Mouse (Mus musculus) lung, adult 2 months (tissue): Measurements from ENCODE around the gene Prkch. TPM values are rescaled to one million over a fixed set of nuclear protein-coding genes. Genes with fewer than 3 reads are reported as not detected.

Experiments used
- DNase-seq: peaks from one replicate; pipeline ENCODE4 v3.0.0; 2022
- H3K4me1 ChIP-seq: fragments of 200-500 bp; 2 replicates; pipeline ENCODE4 v1.6.1; 2011; ENCODE audit warnings: low read length; ENCODE audit not compliant: control insufficient read depth, insufficient read depth
- H3K4me3 ChIP-seq: fragments of 200-500 bp; replicated peaks from 2 replicates; pipeline ENCODE3; 2011; ENCODE audit warnings: low read depth, mild to moderate bottlenecking, control low read depth, low read length; ENCODE audit errors: extremely low read depth
- CTCF ChIP-seq: fragments of 200-500 bp; IDR thresholded peaks from 2 replicates; pipeline ENCODE4 v1.5.1; 2011; ENCODE audit warnings: mild to moderate bottlenecking, low read length, control low read depth; ENCODE audit not compliant: insufficient read depth
- POLR2A ChIP-seq: fragments of 200-500 bp; IDR thresholded peaks from 2 replicates; pipeline ENCODE4 v1.6.1; 2011; ENCODE audit warnings: low read depth, mild to moderate bottlenecking, control low read depth, low read length, borderline replicate concordance; ENCODE audit errors: extremely low read depth
- WGBS: fragments of 180-500 bp; shearing (Covaris S2); methylation state at CpG from one replicate; pipeline ENCODE4 v1.1.7; 2018; 5-methylcytosine and 5-hydroxymethylcytosine counted together
- polyA plus RNA-seq: library from polyadenylated mRNA; depleted of rRNA; stranded (reverse); fragments of >200 nt; gene quantifications from 2 replicates; pipeline ENCODE4 v1.2.3, GENCODE M21; 2012

Gene Prkch
- polyA plus RNA-seq, 1 experiment: 41.8 TPM

DNA sequence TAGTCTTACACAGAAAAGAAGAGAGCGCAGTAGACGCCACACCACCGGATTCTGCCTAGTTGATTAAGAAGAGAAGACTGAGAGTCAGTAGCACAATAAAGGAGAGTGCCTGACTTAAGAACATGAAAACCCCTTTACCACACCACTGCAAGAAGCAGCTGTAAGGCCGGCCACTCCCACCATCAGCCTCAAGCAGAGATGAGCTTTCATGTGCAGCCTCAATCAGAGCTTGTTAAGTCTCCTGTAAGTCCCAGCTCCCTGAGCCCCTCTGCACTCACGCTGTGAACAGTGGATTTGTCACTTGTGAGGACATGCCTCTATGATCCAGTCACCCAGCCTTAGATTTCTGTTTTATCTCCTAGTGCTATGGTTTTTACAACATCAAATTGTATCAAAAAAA lies 221.4 kb downstream of the Prkch start:
- TF ChIP-seq CTCF (no peak), POLR2A (no peak)

DNA sequence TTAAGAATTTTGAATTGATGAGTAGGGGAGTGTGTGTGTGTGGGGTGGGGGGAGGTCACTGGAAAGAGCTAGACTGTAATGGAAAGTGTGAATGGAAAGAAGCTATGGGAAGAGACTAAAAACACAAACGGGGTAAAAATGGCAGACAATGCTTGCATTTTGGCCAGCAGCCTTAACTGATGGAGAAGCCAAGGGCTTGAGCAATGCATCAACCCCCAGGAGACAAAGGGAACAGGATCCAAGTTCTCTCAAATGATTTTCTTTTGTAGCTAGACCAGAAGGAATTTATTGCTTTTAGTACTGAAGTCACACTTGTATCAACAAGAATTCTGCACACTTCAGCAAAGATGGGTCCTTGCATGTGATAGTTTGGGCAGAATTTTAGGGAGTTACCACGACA lies 222.6 kb downstream of the Prkch start:
- Histone ChIP-seq H3K4me3 (no peak overlapping the region), H3K4me1 (peaks cover 4% of the 10 kb centered on the region; the same call in 1 of the 2 replicates)
- no peak for TF ChIP-seq CTCF
- WGBS: 79% methylated on average over 2 of the region's 2 CpGs
- DNase-seq: no peak

More for the DNA sequence above, 221.4 kb downstream of the Prkch start:
- DNase-seq: no peak
- Histone ChIP-seq H3K4me1 (peaks cover 6% of the 10 kb centered on the region; the same call in 1 of the 2 replicates), H3K4me3 (no peak overlapping the region)
- WGBS: 87% methylated on average over 5 of the region's 5 CpGs

DNA sequence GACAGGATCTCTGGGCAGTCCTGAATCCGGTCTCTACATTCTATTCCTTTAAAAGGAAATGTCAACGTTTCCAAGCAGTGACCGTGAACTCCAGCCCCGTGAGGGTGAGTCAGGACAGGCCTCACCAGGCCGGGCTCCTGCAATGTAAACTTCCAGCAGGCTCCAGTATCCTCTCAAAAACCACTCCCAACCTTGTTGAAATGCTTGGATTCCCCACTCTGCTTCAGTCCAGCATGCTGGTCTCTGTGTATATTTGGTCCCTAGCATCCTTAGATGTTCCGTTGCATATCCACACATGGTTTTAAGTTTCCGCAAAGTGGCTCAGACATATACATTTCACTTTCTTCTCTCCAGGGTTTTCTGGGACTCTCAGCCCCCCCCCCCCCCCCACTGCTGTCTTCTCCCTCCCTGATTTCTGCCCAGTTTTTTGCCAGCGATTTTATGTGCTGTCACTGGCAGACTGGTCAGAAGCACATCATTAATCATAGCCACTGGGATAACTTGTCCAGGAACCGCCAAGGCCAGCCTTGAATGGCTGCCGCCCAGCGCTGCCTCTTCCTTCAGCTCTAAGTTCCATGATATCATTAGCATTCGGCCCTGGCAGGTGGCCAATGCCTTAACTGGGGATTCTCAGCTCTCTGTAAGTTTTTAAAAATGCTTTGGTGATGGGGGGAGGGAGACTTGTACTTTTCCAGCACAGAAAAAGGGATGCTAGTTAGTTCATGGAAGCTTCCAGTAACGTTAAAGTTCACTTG lies 225.6 kb downstream of the Prkch start:
- 26% methylated on average over 13 of the region's 13 CpGs for WGBS
- DNase-seq: no peak

DNA sequence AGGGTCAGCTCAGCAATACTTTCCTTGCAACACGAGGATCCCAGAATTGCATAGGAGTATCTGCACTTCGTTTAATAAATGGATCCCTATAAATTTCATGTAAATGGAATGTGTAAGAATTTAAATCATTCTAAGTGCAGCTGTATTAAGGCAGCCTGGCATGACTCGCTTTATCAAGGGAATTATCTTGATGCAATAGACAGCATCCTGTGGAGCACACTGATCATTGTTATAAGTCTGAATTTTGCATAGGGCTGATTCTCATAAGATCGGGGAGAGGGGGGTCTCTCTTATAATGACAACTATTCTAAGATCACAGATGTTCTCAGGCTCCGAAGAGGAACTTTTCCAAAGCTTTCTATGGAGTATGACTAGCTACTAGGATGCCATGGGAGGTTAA lies 226.3 kb downstream of the Prkch start:
- Histone ChIP-seq H3K4me1 (peaks cover 4% of the 10 kb centered on the region; the same call in 1 of the 2 replicates), H3K4me3 (no peak overlapping the region)
- DNase-seq: no peak
- WGBS: 61% methylated on average over 5 of the region's 5 CpGs
- TF ChIP-seq CTCF: no peak
- no peak for TF ChIP-seq POLR2A

More for the DNA sequence above, 225.6 kb downstream of the Prkch start:
- Histone ChIP-seq H3K4me3 (no peak overlapping the region), H3K4me1 (peaks cover 4% of the 10 kb centered on the region; the same call in 1 of the 2 replicates)
- TF ChIP-seq POLR2A (no peak), CTCF (no peak)

DNA sequence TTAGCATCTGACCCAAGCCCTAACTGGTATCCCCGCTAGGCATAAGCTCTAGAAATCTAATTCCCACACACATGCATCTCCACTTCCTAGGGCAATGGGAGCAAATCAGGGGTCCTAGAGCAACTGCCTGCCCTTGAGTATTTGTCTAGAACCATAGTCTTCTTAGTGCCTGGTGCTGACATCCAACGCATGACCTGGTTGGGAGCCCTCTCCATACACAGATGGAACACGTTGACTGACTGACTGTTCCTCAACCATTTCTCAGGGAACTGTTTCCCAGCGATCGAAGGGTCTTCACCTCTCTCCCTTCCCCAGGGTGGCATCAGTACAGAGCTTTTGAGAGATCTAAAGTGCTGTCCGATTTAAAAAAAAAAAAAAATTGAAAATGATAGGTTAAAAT lies 227.6 kb downstream of the Prkch start:
- no peak overlapping the region for H3K4me3 ChIP-seq
- 67% methylated on average over 6 of the region's 6 CpGs for WGBS
- TF ChIP-seq CTCF (no peak), POLR2A (no peak)
- peaks cover 4% of the 10 kb centered on the region; the same call in 1 of the 2 replicates for H3K4me1 ChIP-seq
- no peak for DNase-seq

DNA sequence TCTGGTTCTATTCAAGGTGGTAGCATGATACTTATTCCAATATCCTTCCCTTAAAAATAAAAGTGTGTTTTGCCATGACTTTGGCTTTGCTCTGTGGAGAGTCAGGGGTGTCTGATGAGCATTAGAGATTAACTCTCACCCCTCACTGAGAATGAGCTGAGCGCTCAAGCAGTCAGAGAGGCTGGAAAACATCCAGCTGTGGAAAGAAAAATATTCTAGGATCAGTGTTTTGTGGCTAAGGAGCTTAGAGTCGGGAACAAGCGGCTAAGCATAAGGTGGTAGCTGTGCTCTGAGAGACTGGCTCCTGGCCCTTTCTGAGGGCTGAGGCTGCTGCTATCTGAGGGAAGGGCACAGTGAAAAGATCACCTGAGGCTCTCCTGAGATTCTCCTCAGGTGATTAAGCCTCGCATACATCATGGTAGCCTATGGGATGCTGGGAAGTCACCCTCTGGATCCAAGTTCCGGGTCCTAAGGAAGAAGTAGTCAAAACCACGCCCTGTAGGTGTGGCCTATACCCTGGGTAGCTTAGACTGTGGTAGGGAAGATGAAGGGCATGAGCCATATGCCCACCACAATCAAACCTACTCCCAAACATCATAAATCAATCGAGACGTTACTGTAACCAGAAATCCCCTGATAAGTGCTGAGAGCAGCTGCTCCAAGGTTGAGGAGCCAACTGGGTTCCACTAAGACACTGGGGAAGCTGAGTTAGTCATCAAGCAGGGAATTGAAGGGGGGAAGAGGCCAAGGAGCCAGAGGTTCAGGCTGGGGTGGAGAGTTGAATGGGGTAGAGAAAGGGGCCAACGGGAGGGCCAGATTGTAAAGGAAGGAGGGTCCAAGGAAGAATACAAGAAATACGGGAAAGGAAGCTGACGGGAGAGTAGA lies 228.7 kb downstream of the Prkch start:
- TF ChIP-seq CTCF: no peak
- no peak for TF ChIP-seq POLR2A
- no peak overlapping the region for H3K4me3 ChIP-seq
- H3K4me1 ChIP-seq: peaks cover 4% of the 10 kb centered on the region; the same call in 1 of the 2 replicates
- no peak for DNase-seq
- 70% methylated on average over 11 of the region's 11 CpGs for WGBS

DNA sequence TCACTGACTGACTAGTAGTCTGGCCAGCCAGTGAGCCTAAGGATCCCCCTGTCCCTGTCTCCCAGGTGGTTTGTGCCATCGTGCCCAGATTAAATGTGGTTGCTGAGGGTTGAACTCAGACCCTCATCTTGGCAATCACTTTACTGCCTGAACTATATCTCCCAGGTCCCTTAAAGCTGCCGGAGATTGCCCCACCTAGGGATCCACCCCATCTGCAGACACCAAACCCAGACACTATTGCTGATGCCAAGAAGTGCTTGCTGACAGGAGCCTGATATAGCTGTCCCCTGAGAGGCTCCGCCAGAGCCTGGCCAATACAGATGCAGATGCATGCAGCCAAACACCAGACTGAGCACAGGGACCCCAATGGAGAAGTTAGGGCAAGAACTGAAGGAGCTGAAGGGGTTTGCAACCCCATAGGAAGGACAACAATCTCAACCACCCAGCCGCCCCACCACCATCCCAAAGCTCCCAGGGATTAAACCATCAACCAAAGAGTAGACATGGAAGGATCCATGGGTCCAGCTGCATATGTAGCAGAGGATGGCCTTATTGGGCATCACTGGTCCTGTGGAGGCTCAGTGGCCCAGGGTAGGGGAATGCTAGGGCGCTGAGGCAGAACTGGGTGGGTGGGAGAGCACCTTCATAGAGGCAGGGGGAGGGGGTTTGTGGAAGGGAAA lies 229.6 kb downstream of the Prkch start:
- TF ChIP-seq CTCF: no peak
- TF ChIP-seq POLR2A: no peak
- no peak for DNase-seq
- Histone ChIP-seq H3K4me3 (no peak overlapping the region), H3K4me1 (peaks cover 4% of the 10 kb centered on the region; the same call in 1 of the 2 replicates)
- 91% methylated on average over 5 of the region's 5 CpGs for WGBS

DNA sequence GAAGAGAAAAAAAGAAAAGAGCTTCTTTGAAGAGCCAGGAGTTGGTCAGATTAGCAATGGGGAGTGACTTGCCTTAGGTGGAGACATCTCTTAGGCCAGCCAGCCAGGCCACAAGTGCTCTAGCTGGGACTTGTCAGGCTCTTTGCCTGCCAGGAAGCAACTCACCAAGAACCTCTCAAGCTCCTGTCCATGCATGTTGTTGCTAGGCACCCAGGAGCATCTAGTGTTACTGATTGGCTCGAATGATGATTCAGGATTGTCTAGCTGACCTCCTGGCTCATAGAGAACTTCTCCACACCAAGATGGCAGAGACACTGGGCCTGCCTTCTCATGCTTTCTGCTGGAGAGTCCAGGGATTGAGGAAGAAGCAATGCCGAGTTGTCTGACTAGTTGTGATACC lies 230.3 kb downstream of the Prkch start:
- WGBS: 86% methylated on average over 2 of the region's 2 CpGs
- Histone ChIP-seq H3K4me3 (no peak overlapping the region), H3K4me1 (peaks cover 3% of the 10 kb centered on the region; the same call in 1 of the 2 replicates)
- no peak for DNase-seq
- TF ChIP-seq POLR2A: no peak

DNA sequence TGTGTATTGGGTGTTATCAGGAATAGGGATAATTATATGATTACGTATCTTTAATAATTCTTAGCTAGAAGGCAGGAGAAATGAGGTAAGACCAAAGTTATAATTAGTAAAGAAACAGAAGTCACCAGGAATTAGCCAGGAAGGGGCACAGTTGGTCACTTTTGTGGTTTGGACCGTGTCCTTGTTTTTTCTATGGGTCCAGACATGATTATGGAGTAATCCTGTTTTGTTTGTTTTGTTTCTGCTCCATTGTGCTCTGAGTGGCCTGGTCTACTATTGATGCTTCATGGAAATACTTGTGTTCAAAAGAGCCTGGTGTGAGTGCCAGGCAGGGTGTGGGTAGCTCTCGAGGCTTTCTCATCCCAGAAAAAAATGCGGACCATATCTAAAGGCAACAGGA lies 230.9 kb downstream of the Prkch start:
- no peak overlapping the region for H3K4me3 ChIP-seq
- 69% methylated on average over 4 of the region's 4 CpGs for WGBS
- TF ChIP-seq CTCF (no peak), POLR2A (no peak)
- no peak for DNase-seq
- H3K4me1 ChIP-seq: no peaks in the 10 kb centered on the region
